Mouse (Mus musculus) splenic B cell, adult 2 months (primary cell): ENCODE data around the gene Pomc.

Experiments used
- DNase-seq: peaks from one replicate; pipeline ENCODE4 v3.0.0-alpha.2; 2011; ENCODE audit warnings: low read depth, low spot score
- H3K27me3 ChIP-seq: 2 replicates; pipeline ENCODE4 v1.6.1; 2012; ENCODE audit warnings: mild to moderate bottlenecking, low read length, moderate library complexity, mixed read lengths; ENCODE audit not compliant: control insufficient read depth, poor library complexity, insufficient read depth, severe bottlenecking
- H3K36me3 ChIP-seq: 2 replicates; pipeline ENCODE4 v1.6.1; 2012; ENCODE audit warnings: mild to moderate bottlenecking, low read length, moderate library complexity, mixed read lengths; ENCODE audit not compliant: control insufficient read depth, poor library complexity, insufficient read depth, severe bottlenecking

The Pomc gene

DNA sequence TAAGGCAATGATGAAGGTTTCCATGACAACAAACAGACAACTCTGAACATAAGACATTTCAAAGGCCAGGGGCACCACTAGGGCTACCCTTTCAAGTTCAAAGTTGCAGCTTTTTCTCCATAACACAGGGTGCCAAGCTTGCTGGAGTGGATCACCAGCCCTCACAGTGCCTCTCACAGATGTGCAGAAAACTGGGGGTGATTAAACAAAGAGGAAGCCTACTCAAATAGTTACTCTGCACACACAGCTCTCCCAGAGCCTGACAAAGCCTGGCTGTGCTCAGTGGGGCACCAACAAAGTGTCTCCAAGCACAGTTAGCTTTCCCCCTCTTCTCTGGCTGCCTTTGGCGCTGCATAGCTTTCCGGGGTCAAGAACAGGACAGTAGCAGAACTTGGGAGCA, 35.2 kb downstream of the Pomc start:
- H3K27me3 ChIP-seq, result no peaks in the 10 kb centered on the region
- DNase-seq, result no peak
- H3K36me3 ChIP-seq, result no peaks in the 10 kb centered on the region

DNA sequence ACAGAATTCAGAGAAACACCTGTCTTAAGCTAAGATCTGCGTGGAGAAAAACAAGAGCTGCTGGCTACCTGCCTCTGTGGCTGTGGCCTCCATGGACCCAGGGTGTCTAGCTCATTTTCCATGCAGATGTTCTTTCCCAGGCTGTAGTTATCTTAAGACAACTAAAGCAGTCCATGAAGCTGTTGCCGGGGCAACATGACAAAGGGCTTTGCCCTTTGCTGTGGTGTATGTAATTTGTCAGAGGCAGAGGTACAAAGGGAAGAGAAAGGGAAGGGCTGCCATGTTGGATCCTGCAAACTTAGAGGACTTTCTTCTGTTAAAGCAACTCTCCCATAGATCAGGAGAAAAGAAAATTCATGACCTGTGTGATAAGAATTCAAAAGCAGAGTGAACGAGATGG, 36.3 kb downstream of the Pomc start:
- DNase-seq, result no peak
- no peaks in the 10 kb centered on the region for H3K36me3 ChIP-seq

DNA sequence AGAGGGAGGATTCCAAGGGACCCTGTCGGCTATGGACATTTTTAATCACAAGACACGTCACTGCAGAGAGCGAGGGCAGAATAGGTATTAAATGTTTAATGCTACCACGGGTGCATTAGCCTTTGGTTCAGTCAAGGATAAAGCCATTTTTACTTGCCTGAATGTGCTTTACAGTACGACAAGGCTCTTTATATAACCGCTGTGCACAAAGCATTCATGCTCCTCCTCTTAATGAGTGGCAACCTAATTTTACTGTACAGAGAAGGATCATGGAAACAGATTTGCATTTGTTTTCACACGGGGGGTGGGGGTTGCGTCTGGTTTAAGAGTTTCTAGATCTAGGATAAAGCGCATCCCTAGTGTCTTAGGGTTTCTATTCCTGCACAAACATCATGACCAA, 42.0 kb downstream of the Pomc start:
- Histone ChIP-seq H3K36me3 (no peaks in the 10 kb centered on the region), H3K27me3 (no peaks in the 10 kb centered on the region)
- DNase-seq, result no peak

More for the DNA sequence above, 36.3 kb downstream of the Pomc start:
- H3K27me3 ChIP-seq, result no peaks in the 10 kb centered on the region

DNA sequence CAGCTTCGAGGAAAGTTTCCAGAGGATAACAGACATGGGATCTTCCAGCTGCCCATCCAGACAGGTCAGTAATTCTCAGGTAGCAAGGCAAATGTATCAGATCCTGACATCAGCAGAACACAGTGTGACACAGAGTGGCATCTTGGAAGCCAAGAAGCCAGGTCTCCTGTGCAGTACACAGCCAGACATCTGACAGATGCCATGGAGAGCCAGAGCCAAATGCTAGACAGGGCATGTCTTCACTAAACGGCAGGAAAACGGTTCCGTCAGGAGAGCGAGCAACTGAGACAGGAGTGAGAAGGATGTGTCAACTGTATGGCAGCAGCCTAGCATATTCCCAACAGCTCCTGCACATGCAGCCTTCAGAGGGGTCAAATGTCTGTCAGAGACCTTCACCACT, 45.7 kb downstream of the Pomc start:
- H3K36me3 ChIP-seq, result no peaks in the 10 kb centered on the region
- H3K27me3 ChIP-seq, result no peaks in the 10 kb centered on the region
- DNase-seq, result no peak

DNA sequence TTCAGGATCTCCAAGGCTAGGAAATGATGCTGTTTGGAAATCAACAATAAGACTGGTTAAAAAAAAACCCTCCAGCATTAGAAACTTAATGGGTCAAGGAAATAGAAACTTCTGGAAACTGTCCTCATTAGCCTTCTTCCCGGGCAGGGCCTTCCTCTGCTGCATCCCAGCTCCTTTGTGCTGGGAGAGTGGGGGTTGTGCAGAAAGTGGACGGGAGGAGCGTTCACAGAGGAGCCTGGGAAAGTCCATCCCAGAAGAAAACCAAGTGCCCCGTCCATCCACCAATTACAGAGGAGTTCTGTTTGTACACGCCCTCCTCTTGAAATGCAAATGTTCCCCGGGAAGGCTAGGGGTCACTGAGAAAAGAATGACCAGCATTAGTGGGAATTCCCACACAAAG, 49.9 kb downstream of the Pomc start:
- H3K27me3 ChIP-seq, result no peaks in the 10 kb centered on the region
- DNase-seq, result no peak
- no peaks in the 10 kb centered on the region for H3K36me3 ChIP-seq

DNA sequence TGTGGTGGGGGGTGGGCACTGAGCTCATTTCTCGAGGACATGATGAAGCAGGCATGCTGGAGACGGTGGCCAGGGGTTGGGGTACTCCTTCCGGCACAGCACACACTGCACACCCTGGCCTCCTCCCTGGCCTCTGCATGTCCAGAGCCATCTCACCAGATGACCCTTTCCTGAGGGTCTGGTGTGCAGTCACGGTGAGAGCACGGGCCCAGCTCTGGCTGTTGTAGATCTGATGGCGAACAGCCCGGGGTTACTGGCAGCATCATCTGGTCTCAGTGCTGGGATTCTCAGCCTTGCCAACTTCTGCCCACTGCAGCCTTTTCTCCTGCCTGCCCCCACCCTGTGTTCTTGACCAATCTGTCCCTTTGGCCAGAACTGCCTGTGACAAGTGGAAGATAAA, 51.3 kb downstream of the Pomc start:
- Histone ChIP-seq H3K27me3 (no peaks in the 10 kb centered on the region), H3K36me3 (no peaks in the 10 kb centered on the region)
- DNase-seq, result no peak

DNA sequence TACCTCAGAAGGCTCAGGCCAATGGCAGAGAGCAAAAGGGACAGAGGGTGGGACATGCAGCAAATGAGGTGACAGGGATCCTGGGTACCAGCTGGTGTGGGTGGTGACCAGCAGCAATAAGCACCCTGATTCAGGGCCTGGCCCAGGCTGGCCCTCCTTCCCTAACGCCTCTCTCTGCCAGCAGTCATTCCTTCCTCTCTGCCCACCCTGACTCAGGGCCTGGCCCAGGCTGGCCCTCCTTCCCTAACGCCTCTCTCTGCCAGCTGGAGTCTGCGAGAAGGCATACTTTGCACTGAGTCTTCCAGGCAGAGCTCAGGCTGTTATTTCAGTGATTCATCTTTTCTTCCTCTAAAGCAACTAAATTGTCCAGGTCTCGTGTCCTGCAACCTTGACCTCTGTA, 52.4 kb downstream of the Pomc start:
- no peak for DNase-seq
- Histone ChIP-seq H3K36me3 (no peaks in the 10 kb centered on the region), H3K27me3 (no peaks in the 10 kb centered on the region)

DNA sequence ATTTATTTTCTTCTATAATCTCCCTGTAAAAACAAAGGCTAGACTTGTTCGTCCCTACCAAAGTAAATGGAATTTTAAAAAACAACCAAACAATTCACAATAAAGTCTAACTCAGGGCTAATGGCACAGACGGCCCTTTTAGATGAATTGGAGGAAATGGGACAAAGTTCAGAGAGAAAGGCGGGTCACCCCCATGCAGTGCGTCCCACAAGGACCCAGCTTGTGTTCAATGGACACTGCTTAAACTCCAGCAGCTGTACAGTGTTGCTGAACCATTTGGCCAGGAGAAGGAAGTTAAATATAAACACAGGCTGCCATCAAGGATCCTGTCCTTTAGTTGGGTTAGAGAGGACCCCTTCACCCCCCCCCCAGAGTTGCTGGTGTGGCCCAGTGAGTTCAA, 53.0 kb downstream of the Pomc start:
- H3K36me3 ChIP-seq, result no peaks in the 10 kb centered on the region
- DNase-seq, result no peak
- H3K27me3 ChIP-seq, result no peaks in the 10 kb centered on the region

DNA sequence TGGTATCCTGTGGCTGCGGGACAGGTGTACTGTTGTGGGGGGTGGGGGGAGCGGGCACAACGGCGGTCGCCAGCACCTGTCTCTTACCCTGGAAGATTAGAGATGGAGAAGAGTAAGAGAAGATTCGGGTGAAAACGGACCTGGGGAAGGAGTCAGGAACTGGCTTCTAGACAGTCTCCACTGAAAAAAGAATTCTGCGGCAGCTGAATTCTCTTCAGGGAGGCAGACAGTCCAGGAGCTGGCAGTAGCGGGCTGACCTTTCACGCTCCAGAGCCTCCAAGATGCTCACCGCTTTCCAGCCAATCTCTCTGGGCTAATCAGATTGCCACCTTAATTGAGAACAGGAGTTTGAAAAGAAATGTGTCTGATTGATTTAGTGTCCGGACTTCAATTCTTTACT, 54.0 kb downstream of the Pomc start:
- no peaks in the 10 kb centered on the region for H3K27me3 ChIP-seq
- DNase-seq, result no peak

More for the DNA sequence above, 54.0 kb downstream of the Pomc start:
- no peaks in the 10 kb centered on the region for H3K36me3 ChIP-seq
